Mouse (Mus musculus): Measurements from ENCODE around the gene Tmem266.

DNA sequence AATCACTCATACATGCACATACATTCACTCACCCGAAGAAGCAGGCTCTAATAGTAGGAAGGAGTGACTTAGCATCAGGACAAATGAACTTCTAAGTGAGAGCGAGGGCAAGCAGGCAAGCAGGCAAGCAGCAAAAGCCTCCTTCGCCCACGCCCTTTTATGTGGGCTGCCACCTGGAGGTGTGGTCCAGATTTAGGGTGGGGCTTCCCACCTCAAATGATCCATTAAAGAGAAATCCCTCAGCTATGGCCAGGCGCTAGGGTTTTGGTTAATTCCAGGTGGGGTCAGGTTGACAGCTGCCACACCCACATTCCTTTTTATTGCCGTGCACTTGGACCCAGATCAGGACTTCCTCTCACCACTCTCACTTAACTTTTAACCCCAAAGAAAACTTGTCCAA, 83.7 kb downstream of the Tmem266 start:
- no peak for TF ChIP-seq CTCF (IDR thresholded peaks at IDR 0.05; ENCODE audit: borderline replicate concordance, insufficient read depth, low read depth, low read length)
- TF ChIP-seq POLR2A (IDR thresholded peaks at IDR 0.05; ENCODE audit: borderline replicate concordance, insufficient read depth, low read length) = no peak

Measured in cerebellum, adult 2 months (tissue).